Mouse (Mus musculus): ENCODE measurements around the gene Rraga.
A peak's percentile ranks its signal among the peaks of the same experiment; 100 is the strongest.
"Not testable (repeated sequence)": the region's sequence is repeated elsewhere in the genome, so short reads cannot be mapped to it uniquely, and the experiment has no call there.

Gene Rraga

DNA sequence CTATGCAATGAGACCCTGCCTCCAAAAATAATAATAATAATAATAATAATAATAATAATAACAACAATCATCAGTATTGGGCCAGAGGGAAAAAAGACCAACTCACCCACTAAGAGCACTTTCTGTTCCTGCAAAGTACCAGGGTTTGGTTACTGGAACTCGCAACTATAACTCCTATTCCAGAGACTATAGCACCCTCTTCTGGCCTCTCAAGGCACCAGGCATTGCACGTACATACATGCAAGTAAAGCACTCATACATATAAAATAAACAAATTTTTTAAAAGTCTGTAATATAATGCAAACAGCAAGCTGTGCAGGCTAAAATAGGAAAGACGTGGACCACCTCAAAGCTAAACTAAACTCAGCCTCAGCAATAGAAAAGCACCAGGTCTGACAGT, 12.8 kb downstream of the Rraga start:
- peak; percentile 70 for DNase-seq (ENCODE audit: low read depth, low spot score)

DNA sequence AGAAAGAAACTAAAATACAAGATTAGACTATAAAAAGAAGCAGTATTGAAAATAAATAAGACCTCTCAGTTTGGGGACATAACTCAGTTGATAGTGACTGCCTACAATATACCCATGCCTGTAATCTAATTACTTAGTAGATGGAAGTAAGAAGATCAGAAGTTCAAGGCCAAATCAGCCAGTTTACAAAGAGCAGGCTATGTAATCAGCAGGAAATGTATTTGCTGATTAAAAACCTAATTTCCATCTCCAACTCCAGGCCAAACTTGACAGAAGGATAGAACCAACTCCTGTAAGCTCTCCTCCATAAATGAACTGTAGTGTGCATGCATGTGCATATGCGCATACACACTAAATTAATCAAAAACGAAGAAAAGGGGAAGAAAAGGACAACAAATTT, 15.8 kb downstream of the Rraga start:
- no peak for DNase-seq (ENCODE audit: low read depth, low spot score)

DNA sequence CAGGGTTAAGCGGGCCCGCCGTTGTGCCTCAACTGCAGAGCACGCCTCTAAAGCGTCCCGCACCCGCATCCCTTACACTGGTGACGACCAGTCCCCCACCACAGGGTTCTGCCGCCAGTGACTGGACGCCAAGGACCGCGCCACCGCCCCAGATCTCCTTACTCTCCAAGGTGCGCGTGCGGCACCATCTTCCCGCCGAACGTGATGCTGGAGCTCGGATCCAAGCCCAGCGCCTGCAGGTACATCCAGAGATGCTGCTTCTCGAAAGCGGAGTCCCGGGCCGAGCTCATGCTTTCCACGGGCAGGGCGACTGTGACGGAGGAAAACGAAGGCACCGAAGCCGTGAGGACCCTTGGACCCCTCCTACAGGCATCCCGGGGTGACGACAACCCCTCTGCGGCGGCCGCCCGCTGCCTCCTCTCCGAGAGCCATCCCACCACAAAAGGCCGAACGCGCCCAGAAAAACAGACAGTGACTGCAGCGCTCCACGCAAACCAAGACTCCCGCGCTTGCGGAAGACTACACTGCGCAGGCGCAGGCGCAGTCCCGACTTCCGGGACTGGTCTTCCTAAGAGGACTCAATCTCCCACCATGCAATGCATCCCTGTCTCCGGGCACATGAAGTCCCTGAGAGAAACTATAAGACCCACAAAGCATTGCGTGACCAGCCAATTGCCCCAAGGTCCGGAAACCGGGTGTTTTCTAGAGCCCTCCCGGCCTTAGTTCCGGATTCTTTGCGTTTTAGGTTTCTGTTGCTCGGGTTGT, 36.2 kb downstream of the Rraga start, which contains the start of gene Haus6:
Gene Haus6, minus strand, starts transcription at position 532 of the 765 bp plus-strand sequence.
- DNase-seq (ENCODE audit: low read depth, low spot score): peak; percentile 96

DNA sequence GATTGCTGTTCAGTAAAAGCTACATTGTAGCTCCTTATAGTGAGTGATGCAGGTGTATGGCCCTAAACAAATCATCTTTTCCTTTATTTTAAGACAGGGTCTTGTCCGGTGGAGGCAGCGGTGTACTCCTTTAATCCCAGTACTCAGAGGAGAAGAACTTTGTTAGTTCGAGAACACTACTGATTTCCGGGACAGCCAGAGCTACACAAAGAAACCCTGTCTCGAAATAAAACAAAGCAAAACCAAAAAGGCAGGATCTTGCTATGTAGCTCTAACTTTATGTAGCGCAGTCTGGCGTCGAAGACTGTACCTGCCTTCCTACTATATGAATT, 36.8 kb downstream of the Rraga start:
- DNase-seq (ENCODE audit: low read depth, low spot score): no peak

DNA sequence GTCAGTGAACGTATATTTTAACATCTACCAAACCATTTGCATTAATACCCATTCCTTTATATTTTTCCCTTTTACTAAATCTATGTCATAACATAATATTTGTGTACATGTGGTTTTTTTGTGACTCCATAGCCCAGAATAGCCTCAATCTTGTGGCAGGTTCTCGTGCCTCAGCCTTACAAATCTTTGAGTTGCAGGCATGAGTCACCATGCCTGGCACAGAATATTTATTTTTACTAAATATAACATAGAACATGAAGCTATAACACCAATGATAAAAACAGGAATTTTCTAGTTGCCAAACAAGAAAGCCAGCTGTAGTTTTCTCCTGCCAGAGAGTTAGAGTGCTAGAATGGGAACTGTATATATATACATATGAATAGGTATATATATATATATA, 45.0 kb downstream of the Rraga start:
- no peak for DNase-seq (ENCODE audit: low read depth, low spot score)

DNA sequence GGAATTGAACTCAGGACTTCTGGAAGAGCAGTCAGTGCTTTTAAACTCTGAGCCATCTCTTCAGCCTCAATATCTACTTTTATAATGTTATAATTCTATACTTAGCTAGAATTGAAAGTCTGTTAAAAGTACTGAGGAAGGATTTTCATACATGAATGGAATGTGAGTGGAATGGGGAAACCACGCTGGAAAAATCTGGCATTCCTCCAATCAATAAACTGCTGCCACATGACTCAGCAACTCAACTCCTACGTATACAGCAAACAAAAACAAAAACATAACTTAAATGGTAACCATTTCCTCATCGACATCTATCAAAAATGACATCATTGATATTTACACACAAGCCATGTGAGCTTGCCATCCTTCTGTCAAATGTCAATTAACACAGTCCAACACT, 46.6 kb downstream of the Rraga start:
- DNase-seq (ENCODE audit: low read depth, low spot score): no peak

DNA sequence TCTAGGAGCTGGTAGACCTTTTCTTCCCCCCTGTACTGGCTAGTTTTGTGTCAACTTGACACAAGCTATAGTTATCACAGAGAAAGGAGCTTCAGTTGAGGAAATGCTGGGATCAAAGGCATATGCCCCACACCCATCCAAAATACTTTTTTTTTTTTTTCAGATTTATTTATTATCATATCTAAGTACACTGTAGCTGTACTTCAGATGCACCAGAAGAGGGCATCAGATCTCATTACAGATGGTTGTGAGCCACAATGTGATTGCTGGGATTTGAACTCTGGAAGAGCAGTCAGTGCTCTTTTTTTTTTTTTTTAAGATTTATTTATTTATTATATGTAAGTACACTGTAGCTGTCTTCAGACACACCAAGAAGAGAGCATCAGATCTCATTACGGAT, 47.1 kb downstream of the Rraga start:
- DNase-seq (ENCODE audit: low read depth, low spot score): not testable (repeated sequence)

DNA sequence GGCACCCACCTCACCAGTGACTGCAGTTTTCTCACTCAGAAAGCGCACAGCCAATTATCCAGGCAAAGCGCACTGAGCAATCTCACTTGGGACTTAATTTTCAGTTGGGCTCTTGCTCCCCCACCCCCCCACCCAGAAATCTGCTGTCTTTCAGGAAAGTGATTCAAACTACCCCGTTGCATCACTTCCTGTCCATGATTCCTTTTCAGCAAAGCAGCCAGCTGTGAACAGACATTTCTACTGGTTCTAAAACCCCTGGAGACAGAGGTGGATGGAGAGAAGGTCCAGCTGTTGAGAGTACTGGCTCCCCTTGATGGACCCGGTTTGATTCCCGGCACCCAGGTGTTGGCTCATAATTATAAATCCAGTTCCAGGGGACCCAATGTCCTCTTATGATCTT, 50.0 kb downstream of the Rraga start:
- no peak for DNase-seq (ENCODE audit: low read depth, low spot score)

DNA sequence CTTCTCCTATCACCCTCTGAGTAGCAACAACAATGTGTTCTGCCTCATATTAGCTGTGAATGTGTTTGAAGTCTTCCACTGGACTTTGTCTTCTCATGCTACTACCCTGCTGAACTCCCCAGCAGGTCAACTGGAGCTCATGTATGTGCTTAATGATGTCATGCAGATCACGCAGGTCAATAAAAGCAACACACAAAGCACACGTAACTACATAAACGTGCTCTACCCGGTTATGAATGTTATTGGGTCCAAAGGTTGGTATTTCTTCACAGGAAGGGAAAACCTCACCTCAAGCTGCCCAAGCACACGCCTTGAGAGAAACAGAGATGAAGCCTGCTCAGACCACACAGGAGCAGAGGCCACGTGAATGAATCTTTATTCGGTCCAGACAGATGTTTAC, 51.0 kb downstream of the Rraga start:
- DNase-seq (ENCODE audit: low read depth, low spot score): not testable (repeated sequence)
